Mouse (Mus musculus) stomach, postnatal 0 days (tissue): Measurements from ENCODE around the gene Nop9. TPM values are rescaled to one million over a fixed set of nuclear protein-coding genes. Genes with fewer than 3 reads are reported as not detected.

ENCODE experiments used
- ATAC-seq: fragments of 200-750 bp; cut with Nextera tagmentation; 2 replicates; pipeline ENCODE4 v1.8.0; 2017; ENCODE audit not compliant: low FRiP score, low TSS enrichment
- DNase-seq: peaks from one replicate; pipeline ENCODE4 v3.0.0-alpha.2; 2016; ENCODE audit warnings: low spot score
- H3K27ac ChIP-seq: fragments of 300-500 bp; sonication (generic); replicated peaks from 2 replicates; pipeline ENCODE4 v1.5.1; 2014; ENCODE audit warnings: mild to moderate bottlenecking, control low read depth
- H3K27me3 ChIP-seq: fragments of 300-500 bp; sonication (generic); 2 replicates; pipeline ENCODE4 v1.6.1; 2014; ENCODE audit warnings: low read length; ENCODE audit not compliant: control insufficient read depth, insufficient read depth
- H3K36me3 ChIP-seq: fragments of 300-500 bp; sonication (generic); 2 replicates; pipeline ENCODE4 v1.6.1; 2014; ENCODE audit warnings: low read length, mixed read lengths; ENCODE audit not compliant: control insufficient read depth, insufficient read depth
- H3K4me1 ChIP-seq: fragments of 300-500 bp; sonication (generic); replicated peaks from 2 replicates; pipeline ENCODE4 v1.6.1; 2014; ENCODE audit warnings: antibody characterized with exemption; ENCODE audit not compliant: control insufficient read depth, insufficient read depth
- H3K4me2 ChIP-seq: fragments of 300-500 bp; sonication (generic); replicated peaks from 2 replicates; pipeline ENCODE4 v1.6.1; 2014; ENCODE audit warnings: low read depth, mild to moderate bottlenecking, control low read depth, moderate library complexity
- H3K4me3 ChIP-seq: fragments of 300-500 bp; sonication (generic); 2 replicates; pipeline ENCODE4 v1.5.1; 2014; ENCODE audit warnings: low read depth, low read length, control low read depth
- H3K9ac ChIP-seq: fragments of 300-500 bp; sonication (generic); 2 replicates; pipeline ENCODE4 v1.6.1; 2014; ENCODE audit warnings: mild to moderate bottlenecking, low read length, control low read depth, mixed read lengths
- H3K9me3 ChIP-seq: fragments of 300-500 bp; sonication (generic); 2 replicates; pipeline ENCODE4 v1.6.1; 2016; ENCODE audit warnings: low read length; ENCODE audit not compliant: control insufficient read depth
- CTCF ChIP-seq: IDR thresholded peaks from 2 replicates; pipeline ENCODE4 v1.5.1; 2016; ENCODE audit warnings: antibody characterized with exemption, low read depth, mild to moderate bottlenecking, moderate library complexity
- EP300 ChIP-seq: optimal IDR thresholded peaks from 2 replicates; pipeline ENCODE3; 2016; ENCODE audit warnings: antibody characterized with exemption
- WGBS: fragments of 180-500 bp; shearing (Covaris S2); extraction: QIAGEN DNeasy Blood & Tissue Kit; methylation state at CpG from one replicate; pipeline ENCODE4 v1.1.7; 2014; 5-methylcytosine and 5-hydroxymethylcytosine counted together
- polyA plus RNA-seq: library from polyadenylated mRNA; unstranded; fragments of >200 nt; fragmentation: Nextera tagmentation; extraction: Ambion mirVana; gene quantifications from 2 replicates; pipeline ENCODE4 v1.2.1, GENCODE M21; 2015

The Nop9 gene
- polyA plus RNA-seq, 1 experiment from 2014 or later: 16.8 TPM

GRCm38 (mm10) chr14:55762001-55762821, 16.7 kb downstream of the Nop9 start:
- whole genome bisulfite sequencing: 1% methylated on average over 74 of the region's 77 CpGs
- H3K9me3 ChIP-seq: no peaks in the 10 kb centered on the region
- H3K27me3 ChIP-seq: no peaks in the 10 kb centered on the region
- H3K4me2 ChIP-seq: peak overlapping the region; percentile 98
- peak overlapping the region; percentile 51 for H3K4me3 ChIP-seq
- H3K4me1 ChIP-seq: peaks cover 3% of the 10 kb centered on the region; the same call in 1 of the 2 replicates
- DNase-seq (peak; percentile 56), ATAC-seq (peak; percentile 54)
- no peaks in the 10 kb centered on the region for H3K36me3 ChIP-seq
- H3K27ac ChIP-seq: peak overlapping the region; percentile 85
- peak overlapping the region; percentile 76 for H3K9ac ChIP-seq
- TF ChIP-seq CTCF (peak; percentile 52), EP300 (no peak)

- no peak overlapping the region for H3K4me3 ChIP-seq
- peak overlapping the region; percentile 85 for H3K27ac ChIP-seq
- peaks cover 5% of the 10 kb centered on the region; the same call in 1 of the 2 replicates for H3K4me1 ChIP-seq
- DNase-seq (no peak), ATAC-seq (no peak)
- TF ChIP-seq EP300: no peak
- no peak for TF ChIP-seq CTCF
- H3K9me3 ChIP-seq: no peaks in the 10 kb centered on the region
- 40% methylated on average over 7 of the region's 7 CpGs for WGBS
- peak overlapping the region; percentile 98 for H3K4me2 ChIP-seq
- H3K27me3 ChIP-seq: no peaks in the 10 kb centered on the region
- no peaks in the 10 kb centered on the region for H3K36me3 ChIP-seq
- H3K9ac ChIP-seq: no peak overlapping the region
Observed at GRCm38 (mm10) chr14:55763166-55763565, 17.7 kb downstream of the Nop9 start.

GRCm38 (mm10) chr14:55765696-55766095, 20.2 kb downstream of the Nop9 start, which contains the start of gene Ltb4r1:
Ltb4r1 (plus strand) TSS chr14:55765962.
- WGBS: 64% methylated on average over 4 of the region's 4 CpGs

GRCm38 (mm10) chr14:55767519-55768414, 22.3 kb downstream of the Nop9 start:
- no peaks in the 10 kb centered on the region for H3K9me3 ChIP-seq
- H3K9ac ChIP-seq: peak overlapping the region; percentile 54
- peak; percentile 77 for TF ChIP-seq CTCF
- TF ChIP-seq EP300: no peak
- H3K27me3 ChIP-seq: no peaks in the 10 kb centered on the region
- peak; percentile 76 for ATAC-seq
- H3K36me3 ChIP-seq: no peaks in the 10 kb centered on the region
- H3K4me3 ChIP-seq: peak overlapping the region; percentile 34
- H3K4me2 ChIP-seq: peak overlapping the region; percentile 64
- H3K4me1 ChIP-seq: peaks cover 4% of the 10 kb centered on the region; the same call in 1 of the 2 replicates
- H3K27ac ChIP-seq: peak overlapping the region; percentile 67
- WGBS: 10% methylated on average over 52 of the region's 52 CpGs
- peak; percentile 80 for DNase-seq

More at GRCm38 (mm10) chr14:55765696-55766095, 20.2 kb downstream of the Nop9 start, which contains the start of gene Ltb4r1:
- no peak within 1 kb of the TSS for H3K4me3 ChIP-seq
- no peak within 1 kb of the TSS for H3K9ac ChIP-seq
- no peak within 1 kb of the TSS for H3K4me2 ChIP-seq
- no peak for TF ChIP-seq CTCF
- TF ChIP-seq EP300: no peak
- ATAC-seq (no peak), DNase-seq (no peak)
- peaks cover 5% of the 10 kb centered on the region; the same call in 1 of the 2 replicates for H3K4me1 ChIP-seq
- no peaks in the 10 kb centered on the region for H3K9me3 ChIP-seq
- no peaks in the 10 kb centered on the region for H3K27me3 ChIP-seq
- no peaks in the 10 kb centered on the region for H3K36me3 ChIP-seq
- no peak within 1 kb of the TSS for H3K27ac ChIP-seq

GRCm38 (mm10) chr14:55768555-55768954, 23.1 kb downstream of the Nop9 start:
- H3K9me3 ChIP-seq: no peaks in the 10 kb centered on the region
- H3K27me3 ChIP-seq: no peaks in the 10 kb centered on the region
- no peak for TF ChIP-seq EP300
- TF ChIP-seq CTCF: no peak
- no peak overlapping the region for H3K4me2 ChIP-seq
- no peaks in the 10 kb centered on the region for H3K36me3 ChIP-seq
- H3K9ac ChIP-seq: no peak overlapping the region
- H3K4me1 ChIP-seq: 0 out of 2 replicates have a peak, but pooled peaks cover 2% of the 10 kb centered on the region
- no peak for DNase-seq
- H3K4me3 ChIP-seq: no peak overlapping the region
- 75% methylated on average over 6 of the region's 6 CpGs for WGBS
- peak overlapping the region; percentile 67; the same call in 1 of the 2 replicates for H3K27ac ChIP-seq
- peak; percentile 19; the same call in 1 of the 2 replicates for ATAC-seq
